Mouse (Mus musculus) midbrain, embryonic 11.5 days (tissue): ENCODE results near the gene Acss1. TPM values are rescaled to one million over a fixed set of nuclear protein-coding genes. Genes with fewer than 3 reads are reported as not detected.

Experiments
- ATAC-seq: fragments of 200-750 bp; cut with Nextera tagmentation; 2 replicates; pipeline ENCODE4 v1.8.0; 2017; ENCODE audit warnings: moderate TSS enrichment, moderate library complexity; ENCODE audit not compliant: low FRiP score
- DNase-seq: peaks from one replicate; pipeline ENCODE4 v3.0.0; 2015; ENCODE audit warnings: low spot score; ENCODE audit errors: missing footprints
- H3K27ac ChIP-seq: fragments of 300-500 bp; sonication (generic); 2 replicates; pipeline ENCODE4 v1.5.1; 2014; ENCODE audit warnings: low read depth, low read length
- H3K27me3 ChIP-seq: fragments of 300-500 bp; sonication (generic); 2 replicates; pipeline ENCODE4 v1.6.1; 2014; ENCODE audit warnings: mild to moderate bottlenecking, low read length, moderate library complexity, mixed read lengths; ENCODE audit not compliant: control insufficient read depth, insufficient read depth
- H3K36me3 ChIP-seq: fragments of 300-500 bp; sonication (generic); 2 replicates; pipeline ENCODE4 v1.6.1; 2014; ENCODE audit warnings: mild to moderate bottlenecking, low read length, moderate library complexity, mixed read lengths; ENCODE audit not compliant: control insufficient read depth, insufficient read depth
- H3K4me1 ChIP-seq: fragments of 300-500 bp; sonication (generic); 2 replicates; pipeline ENCODE4 v1.6.1; 2014; ENCODE audit warnings: low read length; ENCODE audit not compliant: control insufficient read depth, insufficient read depth
- H3K4me2 ChIP-seq: fragments of 300-500 bp; sonication (generic); 2 replicates; pipeline ENCODE4 v1.6.1; 2014; ENCODE audit warnings: mild to moderate bottlenecking, moderate library complexity
- H3K4me3 ChIP-seq: fragments of 300-500 bp; sonication (generic); 2 replicates; pipeline ENCODE4 v1.5.1; 2014; ENCODE audit warnings: low read depth, low read length
- H3K9ac ChIP-seq: fragments of 300-500 bp; sonication (generic); 2 replicates; pipeline ENCODE4 v1.6.1; 2014; ENCODE audit warnings: low read length
- H3K9me3 ChIP-seq: fragments of 300-500 bp; sonication (generic); 2 replicates; pipeline ENCODE4 v1.6.1; 2016; ENCODE audit warnings: low read length; ENCODE audit not compliant: control insufficient read depth
- WGBS: fragments of 180-500 bp; shearing (Covaris S2); extraction: QIAGEN DNeasy Blood & Tissue Kit; methylation state at CpG from one replicate; pipeline ENCODE4 v1.1.7; 2014; 5-methylcytosine and 5-hydroxymethylcytosine counted together
- polyA plus RNA-seq: library from polyadenylated mRNA; unstranded; fragments of >200 nt; fragmentation: Nextera tagmentation; extraction: Ambion mirVana; gene quantifications from 2 replicates; pipeline ENCODE4 v1.2.1, GENCODE M21; 2014

Gene Acss1
- polyA plus RNA-seq, 1 experiment from 2014 or later, result 20.5 TPM

GRCm38 (mm10) chr2:150572463-150572862 is 95.8 kb downstream of the Acss1 start:
- WGBS, result 89% methylated on average over 3 of the region's 3 CpGs
- Histone ChIP-seq H3K4me2 (no peak overlapping the region), H3K27me3 (no peaks in the 10 kb centered on the region), H3K27ac (no peak overlapping the region), H3K36me3 (no peaks in the 10 kb centered on the region), H3K9me3 (no peaks in the 10 kb centered on the region), H3K4me3 (no peak overlapping the region), H3K4me1 (no peaks in the 10 kb centered on the region), H3K9ac (no peak overlapping the region)
- ATAC-seq (no peak), DNase-seq (no peak)

- Histone ChIP-seq H3K4me2 (no peak overlapping the region), H3K27ac (no peak overlapping the region), H3K4me3 (no peak overlapping the region), H3K27me3 (no peaks in the 10 kb centered on the region), H3K4me1 (no peaks in the 10 kb centered on the region), H3K9me3 (no peaks in the 10 kb centered on the region), H3K36me3 (no peaks in the 10 kb centered on the region), H3K9ac (no peak overlapping the region)
- WGBS, result 82% methylated on average over 2 of the region's 2 CpGs
- DNase-seq (no peak), ATAC-seq (no peak)
Observed at GRCm38 (mm10) chr2:150570761-150571160, 97.5 kb downstream of the Acss1 start.

- 81% methylated on average over 11 of the region's 11 CpGs for WGBS
- Histone ChIP-seq H3K4me3 (no peak within 1 kb of the TSS), H3K9me3 (no peaks in the 10 kb centered on the region), H3K27ac (no peak within 1 kb of the TSS), H3K36me3 (no peaks in the 10 kb centered on the region), H3K4me2 (no peak within 1 kb of the TSS), H3K9ac (no peak within 1 kb of the TSS), H3K27me3 (no peaks in the 10 kb centered on the region), H3K4me1 (no peaks in the 10 kb centered on the region)
- ATAC-seq (no peak; the same call in 1 of the 2 replicates), DNase-seq (no peak)
Observed at GRCm38 (mm10) chr2:150569847-150570590, 98.3 kb downstream of the Acss1 start, which contains the start of gene Cst7. TSS of gene Cst7 (plus strand) at chr2:150570415.

Other genes starting within 250 kb of the Acss1 start
- gene Zfp442, start 217.0 kb downstream of the Acss1 start, polyA plus RNA-seq, result 7.8 and 8.9 TPM in 2 replicates
- gene Zfp345, start 183.4 kb downstream of the Acss1 start, polyA plus RNA-seq, result 0.06 and 0.08 TPM in 2 replicates
- 0.23 and 0.33 TPM in 2 replicates for gene Cst7, start 98.1 kb downstream of the Acss1 start, polyA plus RNA-seq
- 36.9 and 37.7 TPM in 2 replicates for gene Apmap, start 59.9 kb downstream of the Acss1 start, polyA plus RNA-seq
- gene Vsx1, start 20.9 kb upstream of the Acss1 start, polyA plus RNA-seq, result 0.31 and 0.33 TPM in 2 replicates
- 24.7 and 26.7 TPM in 2 replicates for gene Entpd6, start 80.5 kb upstream of the Acss1 start, polyA plus RNA-seq
- gene Pygb, start 118.2 kb upstream of the Acss1 start, polyA plus RNA-seq, result 34.1 and 39.1 TPM in 2 replicates
- 54.4 and 55.1 TPM in 2 replicates for gene Abhd12, start 236.2 kb upstream of the Acss1 start, polyA plus RNA-seq
- 73.8 and 82.1 TPM in 2 replicates for gene Gins1, start 236.9 kb upstream of the Acss1 start, polyA plus RNA-seq